Mouse (Mus musculus) heart, adult 2 months (tissue): Measurements from ENCODE around the gene Btbd17. TPM values are rescaled to one million over a fixed set of nuclear protein-coding genes. Genes with fewer than 3 reads are reported as not detected.

ENCODE experiments used
- DNase-seq, 2 experiments: peaks; one replicate each; pipeline ENCODE4 v3.0.0; 2021
- H3K27ac ChIP-seq: fragments of 200-600 bp; 2 replicates; pipeline ENCODE4 v1.8.1; 2022
- H3K27me3 ChIP-seq: fragments of 200-500 bp; 2 replicates; pipeline ENCODE4 v1.6.1; 2012; ENCODE audit warnings: mild to moderate bottlenecking, low read length, inconsistent platforms, mixed read lengths; ENCODE audit not compliant: control insufficient read depth, insufficient read depth
- H3K36me3 ChIP-seq: fragments of 200-500 bp; 2 replicates; pipeline ENCODE4 v1.6.1; 2012; ENCODE audit warnings: low read length, inconsistent platforms; ENCODE audit not compliant: control insufficient read depth, insufficient read depth
- H3K4me1 ChIP-seq: fragments of 200-500 bp; 2 replicates; pipeline ENCODE4 v1.6.1; 2011; ENCODE audit warnings: low read length; ENCODE audit not compliant: control insufficient read depth, insufficient read depth
- H3K4me3 ChIP-seq: fragments of 200-600 bp; 2 replicates; pipeline ENCODE4 v1.8.1; 2022
- H3K79me2 ChIP-seq: fragments of 200-500 bp; replicated peaks from 2 replicates; pipeline ENCODE4 v1.6.1; 2012; ENCODE audit warnings: mild to moderate bottlenecking, inconsistent platforms, low read length, moderate library complexity, mixed read lengths; ENCODE audit not compliant: control insufficient read depth, insufficient read depth
- H3K9ac ChIP-seq: fragments of 200-500 bp; 2 replicates; pipeline ENCODE4 v1.6.1; 2012; ENCODE audit warnings: low read depth, mild to moderate bottlenecking, control low read depth, inconsistent platforms, low read length, mixed read lengths
- CTCF ChIP-seq: fragments of 200-600 bp; IDR thresholded peaks from 2 replicates; pipeline ENCODE4 v1.8.1; 2022; ENCODE audit warnings: antibody characterized with exemption, mild to moderate bottlenecking, moderate library complexity
- EP300 ChIP-seq: fragments of 200-500 bp; IDR thresholded peaks from 2 replicates; pipeline ENCODE4 v1.6.1; 2011; ENCODE audit warnings: low read depth, low read length, control low read depth; ENCODE audit not compliant: insufficient read depth
- POLR2A ChIP-seq: fragments of 200-500 bp; IDR thresholded peaks from 2 replicates; pipeline ENCODE4 v1.6.1; 2011; ENCODE audit warnings: mild to moderate bottlenecking, low read depth, low read length, control low read depth; ENCODE audit not compliant: insufficient read depth
- WGBS: fragments of 180-500 bp; shearing (Covaris S2); methylation state at CpG from one replicate; pipeline ENCODE4 v1.1.7; 2018; 5-methylcytosine and 5-hydroxymethylcytosine counted together
- intact Hi-C: fragments of 180-260 bp; cut with DNase I; formaldehyde crosslinking; loops from one replicate; pipeline ENCODE4 v1.15.1; 2025
- polyA plus RNA-seq: library from polyadenylated mRNA; depleted of rRNA; stranded (reverse); fragments of >200 nt; gene quantifications from 2 replicates; pipeline ENCODE4 v1.2.3, GENCODE M21; 2012
- total RNA-seq, 2 experiments: library from RNA; stranded (reverse); gene quantifications; 2 replicates each; pipeline ENCODE4 v1.2.3; 2021

Gene Btbd17
- total and polyA plus RNA-seq, 3 experiments: 0.06 TPM; not detected in 2

DNA sequence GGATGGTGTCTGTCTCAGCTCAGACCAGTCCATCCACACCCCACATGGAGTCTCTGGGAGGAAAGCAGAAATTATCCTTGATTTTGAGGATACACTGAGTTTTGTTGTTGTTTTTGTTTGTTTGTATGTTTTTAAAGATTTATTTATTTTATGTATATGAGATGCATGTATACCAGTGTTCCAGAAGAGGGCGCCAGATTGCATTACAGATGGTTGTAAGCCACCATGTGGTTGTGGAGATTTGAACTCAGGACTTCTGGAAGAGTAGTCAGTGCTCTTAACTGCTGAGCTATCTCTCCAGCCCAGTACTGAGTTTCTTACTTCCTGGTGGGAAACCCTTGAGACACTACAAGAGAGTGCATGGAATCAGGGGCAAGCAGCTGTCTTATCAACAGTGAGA, 13.6 kb upstream of the Btbd17 start:
- no peak for TF ChIP-seq POLR2A
- peak; percentile 60 for TF ChIP-seq CTCF
- TF ChIP-seq EP300: no peak
- WGBS: 83% methylated on average over 1 of the region's 1 CpGs
- no peaks in the 10 kb centered on the region for H3K36me3 ChIP-seq
- DNase-seq: no peak
- H3K27ac ChIP-seq: no peak overlapping the region
- no peaks in the 10 kb centered on the region for H3K27me3 ChIP-seq
- intact Hi-C loops: no loop called here
- H3K4me1 ChIP-seq: no peaks in the 10 kb centered on the region; the same call in 1 of the 2 replicates
- no peak overlapping the region for H3K9ac ChIP-seq
- H3K4me3 ChIP-seq: no peak overlapping the region
- no peaks in the 10 kb centered on the region for H3K79me2 ChIP-seq

DNA sequence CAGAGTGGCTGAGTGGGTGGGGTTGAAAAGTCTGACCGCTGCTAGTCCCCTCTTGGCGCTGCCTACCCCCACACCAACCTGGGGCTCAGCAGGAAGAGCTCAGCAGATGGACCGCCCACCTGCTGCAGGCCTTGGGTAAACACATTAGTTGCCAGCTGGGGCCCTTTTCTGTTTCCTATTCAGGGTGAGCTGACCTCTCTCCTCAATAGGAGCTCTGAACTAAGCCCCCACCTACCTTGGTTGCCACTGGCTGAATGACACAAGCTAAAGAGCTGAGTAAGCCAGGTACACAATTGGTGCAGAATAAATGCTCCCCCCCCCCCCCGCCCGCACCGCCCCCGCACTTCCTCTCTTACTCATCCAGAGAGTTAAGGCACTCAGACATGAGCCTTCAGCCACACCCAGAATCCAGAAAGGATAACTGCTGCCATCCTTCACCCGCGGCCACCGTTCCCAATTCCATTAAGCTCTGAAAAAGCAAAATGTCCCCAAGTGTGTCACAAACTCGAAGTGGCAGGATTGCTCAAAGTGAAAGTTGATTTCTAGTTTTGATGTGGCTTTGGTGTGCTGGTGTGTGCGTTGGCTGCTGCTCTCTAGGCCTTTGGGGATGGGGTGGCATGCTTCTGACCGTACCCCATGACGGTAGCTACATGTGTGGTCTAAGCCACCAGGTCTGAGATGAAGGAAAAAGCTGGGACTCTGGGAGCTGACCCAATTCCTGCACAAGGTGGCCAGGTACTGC, 12.1 kb upstream of the Btbd17 start:
- intact Hi-C loops: no loop called here
- no peak overlapping the region for H3K27ac ChIP-seq
- H3K27me3 ChIP-seq: no peaks in the 10 kb centered on the region
- 43% methylated on average over 14 of the region's 14 CpGs for WGBS
- no peaks in the 10 kb centered on the region for H3K79me2 ChIP-seq
- no peak for TF ChIP-seq CTCF
- no peak for TF ChIP-seq EP300
- no peak for DNase-seq
- no peak overlapping the region for H3K9ac ChIP-seq
- H3K4me1 ChIP-seq: no peaks in the 10 kb centered on the region; the same call in 1 of the 2 replicates
- H3K36me3 ChIP-seq: no peaks in the 10 kb centered on the region
- no peak overlapping the region for H3K4me3 ChIP-seq

DNA sequence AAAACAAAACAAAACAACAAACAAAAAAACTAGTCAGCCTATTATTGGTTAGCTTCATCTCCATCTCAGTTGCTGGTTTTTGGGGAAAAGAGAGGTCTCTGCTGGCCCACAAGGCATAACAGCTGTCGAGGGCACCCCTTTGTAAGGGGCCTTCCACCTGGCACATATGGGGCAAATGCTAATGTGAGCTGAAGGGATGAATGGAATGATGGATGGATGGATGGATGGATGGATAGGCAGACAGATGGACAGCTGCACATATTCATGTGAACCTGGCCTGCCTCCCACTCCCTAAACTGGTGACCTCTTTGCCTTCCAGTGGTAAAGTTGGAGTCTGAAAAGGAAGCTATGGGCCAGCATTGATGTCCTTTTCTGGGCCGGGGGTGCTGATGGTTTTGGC, 11.3 kb upstream of the Btbd17 start:
- intact Hi-C loops: no loop called here
- H3K36me3 ChIP-seq: no peaks in the 10 kb centered on the region
- DNase-seq: no peak
- no peak for TF ChIP-seq CTCF
- no peak for TF ChIP-seq EP300
- no peak for TF ChIP-seq POLR2A
- no peaks in the 10 kb centered on the region for H3K4me1 ChIP-seq
- H3K27ac ChIP-seq: no peak overlapping the region
- H3K9ac ChIP-seq: no peak overlapping the region
- H3K79me2 ChIP-seq: no peaks in the 10 kb centered on the region
- H3K4me3 ChIP-seq: no peak overlapping the region
- H3K27me3 ChIP-seq: no peaks in the 10 kb centered on the region
- 87% methylated on average over 2 of the region's 2 CpGs for WGBS

DNA sequence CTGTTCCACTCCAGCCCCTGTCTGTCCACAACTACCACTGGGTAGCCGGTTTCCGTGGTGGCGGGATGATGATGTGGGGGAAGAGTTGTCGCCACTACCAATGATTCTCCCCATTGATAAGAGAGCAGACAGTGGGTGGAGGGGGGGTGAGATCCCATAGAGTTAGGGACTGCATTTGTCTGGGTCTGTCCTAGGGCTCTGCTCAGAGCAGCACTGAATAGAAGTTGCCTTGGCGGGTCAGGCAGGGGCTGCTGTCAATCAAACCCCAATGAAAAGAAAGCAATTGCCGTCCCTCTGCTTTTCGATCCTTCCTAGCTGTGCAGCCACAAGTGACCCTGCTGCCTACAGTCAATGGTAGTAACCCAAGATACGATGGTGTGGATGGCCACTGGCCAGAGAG, 8.2 kb upstream of the Btbd17 start:
- no peaks in the 10 kb centered on the region for H3K79me2 ChIP-seq
- H3K4me1 ChIP-seq: no peaks in the 10 kb centered on the region
- H3K9ac ChIP-seq: no peak overlapping the region
- no peak overlapping the region for H3K27ac ChIP-seq
- H3K36me3 ChIP-seq: no peaks in the 10 kb centered on the region
- 61% methylated on average over 8 of the region's 8 CpGs for WGBS
- H3K27me3 ChIP-seq: no peaks in the 10 kb centered on the region
- DNase-seq: no peak
- TF ChIP-seq POLR2A: no peak
- TF ChIP-seq EP300: no peak
- TF ChIP-seq CTCF: no peak
- no peak overlapping the region for H3K4me3 ChIP-seq
- intact Hi-C loops: no loop called here

DNA sequence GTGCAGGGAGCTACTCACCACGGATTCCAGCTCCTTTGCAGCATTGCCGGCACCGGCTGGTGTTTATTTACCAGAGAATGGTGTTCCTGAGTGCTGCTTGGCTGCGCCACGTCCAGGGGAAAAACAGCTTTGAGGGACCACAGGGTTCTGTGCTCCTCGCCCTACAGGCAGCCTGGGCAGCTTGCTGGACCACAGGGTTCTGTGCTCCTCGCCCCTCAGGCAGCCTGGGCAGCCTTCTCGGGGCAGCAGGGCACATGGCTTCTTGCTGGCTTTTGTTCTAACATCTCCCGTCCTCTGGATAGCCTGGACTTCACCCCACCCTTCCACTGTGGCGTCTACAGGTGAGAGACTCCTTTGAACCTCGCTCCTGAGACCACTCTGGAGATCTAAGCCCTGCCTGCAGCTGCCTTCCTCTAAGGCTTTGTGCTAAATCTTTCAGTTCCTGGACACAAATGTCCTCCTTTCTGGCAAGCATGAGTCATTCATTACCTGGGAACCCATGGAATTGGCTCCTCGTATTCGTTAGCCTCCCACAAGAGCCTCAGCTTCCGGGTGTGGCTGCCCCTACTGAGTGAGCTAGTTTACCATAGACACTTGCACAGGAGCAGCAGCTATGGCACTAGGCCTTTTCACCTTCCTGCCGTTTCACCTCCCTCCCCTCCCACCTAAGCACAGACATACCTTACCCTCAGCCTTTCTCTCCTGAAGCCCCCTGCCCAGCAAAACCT, 7.0 kb upstream of the Btbd17 start:
- H3K79me2 ChIP-seq: no peaks in the 10 kb centered on the region
- no peak overlapping the region for H3K4me3 ChIP-seq
- intact Hi-C loops: no loop called here
- no peak for DNase-seq
- no peaks in the 10 kb centered on the region for H3K27me3 ChIP-seq
- WGBS: 67% methylated on average over 15 of the region's 15 CpGs
- H3K36me3 ChIP-seq: no peaks in the 10 kb centered on the region
- no peak overlapping the region for H3K27ac ChIP-seq
- no peak overlapping the region for H3K9ac ChIP-seq
- TF ChIP-seq POLR2A (no peak), CTCF (no peak), EP300 (no peak)
- no peaks in the 10 kb centered on the region for H3K4me1 ChIP-seq

DNA sequence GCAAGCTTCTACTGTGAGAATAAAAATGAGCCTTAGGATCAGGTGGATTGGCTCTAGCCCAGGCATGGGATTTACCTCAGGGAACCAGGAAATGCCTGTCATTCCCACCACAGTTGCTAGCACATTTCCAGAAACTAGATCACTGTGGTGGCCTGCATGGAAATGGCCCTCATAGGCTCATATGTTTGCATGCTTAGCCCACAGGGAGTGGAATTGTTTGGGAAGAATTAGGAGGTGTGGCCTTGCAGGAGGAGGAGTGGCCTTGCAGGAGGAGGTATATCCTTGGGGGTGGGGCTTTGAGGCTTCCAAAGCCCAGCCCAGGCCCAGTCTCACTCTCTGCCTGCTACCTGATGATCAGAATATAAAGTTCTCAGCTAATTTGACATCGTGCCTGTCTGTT, 6.2 kb upstream of the Btbd17 start:
- no peak overlapping the region for H3K9ac ChIP-seq
- intact Hi-C loops: no loop called here
- DNase-seq: no peak
- H3K36me3 ChIP-seq: no peaks in the 10 kb centered on the region
- TF ChIP-seq EP300: no peak
- TF ChIP-seq CTCF: no peak
- WGBS: 100% methylated on average over 1 of the region's 1 CpGs
- no peaks in the 10 kb centered on the region for H3K4me1 ChIP-seq
- H3K4me3 ChIP-seq: no peak overlapping the region
- H3K79me2 ChIP-seq: no peaks in the 10 kb centered on the region
- no peak overlapping the region for H3K27ac ChIP-seq
- no peaks in the 10 kb centered on the region for H3K27me3 ChIP-seq
